Mouse (Mus musculus) layer of hippocampus, adult 9-10 months (tissue): ENCODE results near the gene Epn3.

Source experiments
- DNase-seq: peaks from one replicate; pipeline ENCODE4 v3.0.0; 2022; ENCODE audit warnings: low spot score

Epn3 gene

GRCm38 (mm10) chr11:94499661-94500152 lies at the start of gene Epn3:
TSS of gene Epn3 (minus strand) at chr11:94499974.
- no peak for DNase-seq

GRCm38 (mm10) chr11:94548888-94549690 lies 49.3 kb upstream of the Epn3 start, which contains the start of gene Rsad1:
TSS of gene Rsad1 (minus strand) at chr11:94549255.
- peak; percentile 97 for DNase-seq

- DNase-seq = no peak
Observed at GRCm38 (mm10) chr11:94548041-94548784, 48.4 kb upstream of the Epn3 start.

- no peak for DNase-seq
Observed at GRCm38 (mm10) chr11:94547271-94547670, 47.5 kb upstream of the Epn3 start.

- DNase-seq = no peak
Observed at GRCm38 (mm10) chr11:94546381-94546780, 46.6 kb upstream of the Epn3 start.

- DNase-seq = no peak
Observed at GRCm38 (mm10) chr11:94544422-94544821, 44.6 kb upstream of the Epn3 start.

GRCm38 (mm10) chr11:94543932-94544331 lies 44.2 kb upstream of the Epn3 start:
- DNase-seq = peak; percentile 92

- DNase-seq = no peak
Observed at GRCm38 (mm10) chr11:94543344-94543743, 43.6 kb upstream of the Epn3 start.

- no peak for DNase-seq
Observed at GRCm38 (mm10) chr11:94542400-94542799, 42.6 kb upstream of the Epn3 start.

GRCm38 (mm10) chr11:94539761-94540160 lies 40.0 kb upstream of the Epn3 start:
- no peak for DNase-seq

- no peak for DNase-seq
Observed at GRCm38 (mm10) chr11:94538733-94539292, 39.0 kb upstream of the Epn3 start.

GRCm38 (mm10) chr11:94533171-94533570 lies 33.4 kb upstream of the Epn3 start:
- no peak for DNase-seq

GRCm38 (mm10) chr11:94528879-94529278 lies 29.1 kb upstream of the Epn3 start:
- DNase-seq = no peak

- DNase-seq = no peak
Observed at GRCm38 (mm10) chr11:94526171-94526879, 26.6 kb upstream of the Epn3 start.

GRCm38 (mm10) chr11:94521219-94521843 lies 21.6 kb upstream of the Epn3 start, which contains the start of gene Mycbpap:
TSS of gene Mycbpap (minus strand) at chr11:94521742.
- DNase-seq = no peak

GRCm38 (mm10) chr11:94513452-94513851 lies 13.7 kb upstream of the Epn3 start:
- DNase-seq = no peak

- DNase-seq = no peak
Observed at GRCm38 (mm10) chr11:94508976-94509375, 9.2 kb upstream of the Epn3 start.

GRCm38 (mm10) chr11:94501482-94501881 lies 1.7 kb upstream of the Epn3 start:
- DNase-seq = no peak

GRCm38 (mm10) chr11:94500362-94500761 lies 588 bp upstream of the Epn3 start:
- DNase-seq = no peak

GRCm38 (mm10) chr11:94499035-94499434 lies 739 bp downstream of the Epn3 start:
- DNase-seq = no peak
